Mouse (Mus musculus) neural tube, embryonic 13.5 days (tissue): ENCODE measurements around the gene Trpc6. TPM values are rescaled to one million over a fixed set of nuclear protein-coding genes. Genes with fewer than 3 reads are reported as not detected.

Experiments used
- ATAC-seq: fragments of 200-750 bp; cut with Nextera tagmentation; 2 replicates; pipeline ENCODE4 v1.8.0; 2017; ENCODE audit warnings: low read depth, mild to moderate bottlenecking, moderate TSS enrichment, moderate library complexity
- H3K27ac ChIP-seq: fragments of 300-500 bp; sonication (generic); replicated peaks from 2 replicates; pipeline ENCODE4 v1.5.1; 2015; ENCODE audit warnings: moderate library complexity, mild to moderate bottlenecking, inconsistent platforms
- H3K27me3 ChIP-seq: fragments of 300-500 bp; sonication (generic); 2 replicates; pipeline ENCODE4 v1.6.1; 2015; ENCODE audit warnings: mild to moderate bottlenecking, inconsistent platforms
- H3K36me3 ChIP-seq: fragments of 300-500 bp; sonication (generic); 2 replicates; pipeline ENCODE4 v1.6.1; 2015; ENCODE audit warnings: mild to moderate bottlenecking, inconsistent platforms
- H3K4me1 ChIP-seq: fragments of 300-500 bp; sonication (generic); replicated peaks from 2 replicates; pipeline ENCODE4 v1.6.1; 2015; ENCODE audit warnings: inconsistent platforms
- H3K4me2 ChIP-seq: fragments of 300-500 bp; sonication (generic); 2 replicates; pipeline ENCODE4 v1.6.1; 2015; ENCODE audit warnings: inconsistent platforms, mild to moderate bottlenecking, moderate library complexity
- H3K4me3 ChIP-seq: fragments of 300-500 bp; sonication (generic); 2 replicates; pipeline ENCODE4 v1.5.1; 2015; ENCODE audit warnings: mild to moderate bottlenecking, inconsistent platforms
- H3K9ac ChIP-seq: fragments of 300-500 bp; sonication (generic); 2 replicates; pipeline ENCODE4 v1.6.1; 2015; ENCODE audit warnings: moderate library complexity, mild to moderate bottlenecking, inconsistent platforms
- H3K9me3 ChIP-seq: fragments of 300-500 bp; sonication (generic); 2 replicates; pipeline ENCODE4 v1.6.1; 2016; ENCODE audit warnings: inconsistent platforms
- WGBS: fragments of 180-500 bp; shearing (Covaris S2); methylation state at CpG from one replicate; pipeline ENCODE4 v1.1.7; 2015; 5-methylcytosine and 5-hydroxymethylcytosine counted together
- polyA plus RNA-seq: library from polyadenylated mRNA; unstranded; fragments of >200 nt; fragmentation: Nextera tagmentation; extraction: Ambion mirVana; gene quantifications from 2 replicates; pipeline ENCODE4 v1.2.1, GENCODE M21; 2015

Trpc6 gene
- polyA plus RNA-seq, 1 experiment from 2014 or later: 0.67 TPM

- no peak for ATAC-seq
- Histone ChIP-seq H3K27ac (no peak overlapping the region), H3K9ac (no peak overlapping the region), H3K4me3 (no peak overlapping the region), H3K4me2 (no peak overlapping the region), H3K36me3 (no peaks in the 10 kb centered on the region), H3K27me3 (no peaks in the 10 kb centered on the region), H3K4me1 (no peaks in the 10 kb centered on the region), H3K9me3 (no peaks in the 10 kb centered on the region)
- 87% methylated on average over 2 of the region's 2 CpGs for WGBS
These were observed 149.2 kb downstream of the Trpc6 start for GRCm38 (mm10) chr9:8693177-8693576.

DNA sequence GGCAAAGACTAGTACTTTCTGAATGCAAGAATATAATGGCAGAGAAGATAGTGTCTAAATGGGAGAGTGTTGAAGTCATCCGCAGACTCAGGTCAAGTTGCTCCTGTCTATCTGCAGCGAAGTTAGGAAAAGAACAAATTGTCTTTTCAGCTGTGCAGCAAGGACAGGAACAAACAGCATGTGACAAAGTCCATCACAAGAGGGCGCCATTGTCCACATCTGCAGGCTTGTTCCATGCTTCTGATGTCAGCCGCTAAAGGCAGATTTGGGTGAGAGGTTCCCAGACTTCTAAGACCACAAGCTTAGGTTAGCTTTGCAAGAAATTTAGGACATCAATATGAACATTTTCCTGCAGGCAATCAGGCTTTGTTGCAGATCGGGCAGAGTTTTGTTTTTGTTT, 156.7 kb downstream of the Trpc6 start:
- WGBS: 29% methylated on average over 5 of the region's 5 CpGs
- no peaks in the 10 kb centered on the region for H3K36me3 ChIP-seq
- peak; percentile 61; the same call in 1 of the 2 replicates for ATAC-seq
- no peak overlapping the region for H3K27ac ChIP-seq
- H3K9me3 ChIP-seq: no peaks in the 10 kb centered on the region
- H3K4me1 ChIP-seq: no peaks in the 10 kb centered on the region
- no peaks in the 10 kb centered on the region for H3K27me3 ChIP-seq
- no peak overlapping the region for H3K4me3 ChIP-seq
- H3K4me2 ChIP-seq: no peak overlapping the region
- H3K9ac ChIP-seq: no peak overlapping the region

GRCm38 (mm10) chr9:8703516-8703915, 159.6 kb downstream of the Trpc6 start:
- 82% methylated on average over 1 of the region's 1 CpGs for WGBS
- H3K27me3 ChIP-seq: no peaks in the 10 kb centered on the region
- ATAC-seq: no peak

GRCm38 (mm10) chr9:8703956-8704355, 160.0 kb downstream of the Trpc6 start:
- ATAC-seq: no peak
- H3K4me2 ChIP-seq: no peak overlapping the region

More at GRCm38 (mm10) chr9:8703516-8703915, 159.6 kb downstream of the Trpc6 start:
- H3K36me3 ChIP-seq: no peaks in the 10 kb centered on the region
- H3K9ac ChIP-seq: no peak overlapping the region
- H3K4me2 ChIP-seq: no peak overlapping the region
- no peak overlapping the region for H3K4me3 ChIP-seq
- no peak overlapping the region for H3K27ac ChIP-seq
- no peaks in the 10 kb centered on the region for H3K9me3 ChIP-seq
- H3K4me1 ChIP-seq: no peaks in the 10 kb centered on the region

GRCm38 (mm10) chr9:8710052-8710739, 166.3 kb downstream of the Trpc6 start:
- 72% methylated on average over 3 of the region's 3 CpGs for WGBS

More at GRCm38 (mm10) chr9:8703956-8704355, 160.0 kb downstream of the Trpc6 start:
- Histone ChIP-seq H3K4me1 (no peaks in the 10 kb centered on the region), H3K27ac (no peak overlapping the region), H3K27me3 (no peaks in the 10 kb centered on the region), H3K36me3 (no peaks in the 10 kb centered on the region), H3K4me3 (no peak overlapping the region), H3K9ac (no peak overlapping the region), H3K9me3 (no peaks in the 10 kb centered on the region)
- 74% methylated on average over 5 of the region's 5 CpGs for WGBS

DNA sequence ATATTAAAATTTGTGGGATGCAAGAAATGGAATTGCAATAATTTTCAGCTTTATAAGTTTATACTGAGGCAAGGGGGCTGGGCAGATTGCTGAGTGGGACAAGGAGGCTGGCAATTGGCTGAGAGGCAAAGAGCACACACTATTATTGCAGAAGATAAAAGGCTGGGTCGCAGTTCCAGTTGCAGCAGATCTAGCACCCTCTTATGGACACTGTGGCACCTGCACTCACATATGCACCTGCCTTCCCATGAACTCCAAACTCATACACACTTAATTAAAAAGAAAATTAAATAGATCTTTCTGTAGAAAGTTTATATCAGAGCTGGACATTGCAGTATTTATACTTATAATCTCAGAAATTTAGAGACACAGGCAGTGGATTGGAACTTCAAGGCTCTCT, 175.1 kb downstream of the Trpc6 start:
- WGBS: 76% methylated on average over 1 of the region's 1 CpGs
- no peaks in the 10 kb centered on the region for H3K9me3 ChIP-seq
- H3K4me3 ChIP-seq: no peak overlapping the region
- no peaks in the 10 kb centered on the region for H3K27me3 ChIP-seq
- H3K9ac ChIP-seq: no peak overlapping the region
- H3K36me3 ChIP-seq: no peaks in the 10 kb centered on the region
- no peak for ATAC-seq
- no peak overlapping the region for H3K4me2 ChIP-seq
- no peaks in the 10 kb centered on the region for H3K4me1 ChIP-seq
- no peak overlapping the region for H3K27ac ChIP-seq

More at GRCm38 (mm10) chr9:8710052-8710739, 166.3 kb downstream of the Trpc6 start:
- Histone ChIP-seq H3K9ac (no peak overlapping the region), H3K27me3 (no peaks in the 10 kb centered on the region), H3K4me3 (no peak overlapping the region), H3K27ac (no peak overlapping the region), H3K36me3 (no peaks in the 10 kb centered on the region), H3K9me3 (no peaks in the 10 kb centered on the region), H3K4me2 (no peak overlapping the region), H3K4me1 (no peaks in the 10 kb centered on the region)
- ATAC-seq: no peak

- H3K9ac ChIP-seq: no peak overlapping the region
- no peak overlapping the region for H3K4me3 ChIP-seq
- H3K27ac ChIP-seq: no peak overlapping the region
- no peak for ATAC-seq
- H3K9me3 ChIP-seq: no peaks in the 10 kb centered on the region
- no peaks in the 10 kb centered on the region for H3K4me1 ChIP-seq
- no peaks in the 10 kb centered on the region for H3K36me3 ChIP-seq
- no peak overlapping the region for H3K4me2 ChIP-seq
- H3K27me3 ChIP-seq: no peaks in the 10 kb centered on the region
- 89% methylated on average over 3 of the region's 3 CpGs for WGBS
These were observed 185.1 kb downstream of the Trpc6 start for GRCm38 (mm10) chr9:8729056-8729455.
